Mouse (Mus musculus): Measurements from ENCODE around the gene Mroh9.

Mroh9 gene

GRCm38 (mm10) chr1:162986121-162986748 is 99.2 kb downstream of the Mroh9 start:
- no peak for ATAC-seq (ENCODE audit: insufficient number of reproducible peaks, low FRiP score, low TSS enrichment)

GRCm38 (mm10) chr1:162984428-162984827 is 101.0 kb downstream of the Mroh9 start, which contains the start of gene Fmo3:
TSS of gene Fmo3 (minus strand) at chr1:162984528.
- no peak for ATAC-seq (ENCODE audit: insufficient number of reproducible peaks, low FRiP score, low TSS enrichment)
